ENCODE assay signal across 22 mouse cellular contexts in genomic region chr8:71613418-71613817, GRCm38 (mm10). TPM values are rescaled to one million over a fixed set of nuclear protein-coding genes. Genes with fewer than 3 reads are reported as not detected.
DNase-seq lines count a peak whose midpoint lies in the region; ATAC-seq lines count a peak whose summit lies in the region.
"Had no signal": no experiment of that assay in that cellular context is flagged by ENCODE, and none has a peak within 500 bp of the region (broad histone marks: within the 10 kb centered on the region; RNA-seq: fewer than 3 reads in every experiment).

No protein-coding gene starts in this region.

- H3K4me3 ChIP-seq in embryonic facial prominence, embryonic 15.5 days (replicated peaks) = no peak overlapping the region
- no peak overlapping the region for H3K4me3 ChIP-seq in embryonic facial prominence, embryonic 10.5 days
- no peak overlapping the region for H3K4me3 ChIP-seq in liver, embryonic 16.5 days (ENCODE audit: low read depth, low read length)
- H3K4me3 ChIP-seq: hindbrain, embryonic 13.5 days; liver, embryonic 15.5 days; myocyte had no signal

- peaks cover 13% of the 10 kb centered on the region for H3K4me1 ChIP-seq in embryonic facial prominence, embryonic 15.5 days
- peaks cover 25% of the 10 kb centered on the region for H3K4me1 ChIP-seq in embryonic facial prominence, embryonic 10.5 days
- peaks cover 22% of the 10 kb centered on the region for H3K4me1 ChIP-seq in liver, embryonic 16.5 days (ENCODE audit: control insufficient read depth, low read depth, low read length)

- WGBS in embryonic facial prominence, embryonic 15.5 days = 40% methylated on average over 4 of the region's 4 CpGs
- WGBS in embryonic facial prominence, embryonic 10.5 days = 44% methylated on average over 4 of the region's 4 CpGs
- 42% methylated on average over 4 of the region's 4 CpGs for WGBS in liver, embryonic 16.5 days (ENCODE audit: insufficient replicate concordance)

- no peak overlapping the region for H3K4me2 ChIP-seq in embryonic facial prominence, embryonic 15.5 days (replicated peaks)
- no peak overlapping the region for H3K4me2 ChIP-seq in liver, embryonic 16.5 days (ENCODE audit: low read depth, low read length)
- H3K4me2 ChIP-seq: hindbrain, embryonic 13.5 days; midbrain, embryonic 11.5 days had no signal

- ATAC-seq in embryonic facial prominence, embryonic 15.5 days (ENCODE audit: insufficient number of reproducible peaks, low FRiP score, low TSS enrichment, low read depth) = no peak
- no peak for ATAC-seq in liver, embryonic 16.5 days (ENCODE audit: low read depth)
- ATAC-seq in neutrophil, adult 5-6 weeks (ENCODE audit: extremely low read depth, insufficient number of reproducible peaks, low FRiP score, poor library complexity, severe bottlenecking) = 0 out of 2 replicates have a peak, but pooled peaks have one; percentile 9
- ATAC-seq: intestine, embryonic 16.5 days; Patski had no signal

- no peak overlapping the region for H3K9ac ChIP-seq in embryonic facial prominence, embryonic 15.5 days
- no peak overlapping the region for H3K9ac ChIP-seq in liver, embryonic 16.5 days (ENCODE audit: low read depth, low read length)
- H3K9ac ChIP-seq: embryonic facial prominence, embryonic 12.5 days; heart, embryonic 15.5 days; liver, embryonic 15.5 days had no signal

- no peaks in the 10 kb centered on the region for H3K27me3 ChIP-seq in embryonic facial prominence, embryonic 15.5 days
- no peaks in the 10 kb centered on the region for H3K27me3 ChIP-seq in embryonic facial prominence, embryonic 10.5 days (replicated peaks; ENCODE audit: low read depth, poor library complexity, severe bottlenecking)
- no peaks in the 10 kb centered on the region for H3K27me3 ChIP-seq in liver, embryonic 16.5 days (ENCODE audit: control insufficient read depth, insufficient read depth, low read depth, low read length)
- H3K27me3 ChIP-seq: embryonic facial prominence, embryonic 12.5 days; heart, embryonic 15.5 days; hindbrain, embryonic 13.5 days; liver, embryonic 15.5 days; Patski had no signal

- peaks cover 51% of the 10 kb centered on the region for H3K36me3 ChIP-seq in embryonic facial prominence, embryonic 15.5 days
- H3K36me3 ChIP-seq in embryonic facial prominence, embryonic 10.5 days (replicated peaks) = peaks cover 59% of the 10 kb centered on the region
- H3K36me3 ChIP-seq in liver, embryonic 16.5 days (ENCODE audit: control insufficient read depth, insufficient read depth) = peaks cover 18% of the 10 kb centered on the region

- 0 out of 2 replicates have a peak overlapping the region, but pooled peaks have one; percentile 2 for H3K27ac ChIP-seq in embryonic facial prominence, embryonic 15.5 days (replicated peaks)
- no peak overlapping the region for H3K27ac ChIP-seq in embryonic facial prominence, embryonic 10.5 days (replicated peaks)
- 0 out of 2 replicates have a peak overlapping the region, but pooled peaks have one; percentile 24 for H3K27ac ChIP-seq in liver, embryonic 16.5 days (ENCODE audit: low read length)
- H3K27ac ChIP-seq: embryonic facial prominence, embryonic 12.5 days; heart, embryonic 15.5 days; hindbrain, embryonic 13.5 days; liver, embryonic 15.5 days had no signal

- DNase-seq in embryonic facial prominence, embryonic 10.5 days (ENCODE audit: low spot score) = no peak
- DNase-seq in lung, postnatal 25 days (ENCODE audit: low spot score) = peak; percentile 43
- DNase-seq in lung, postnatal 10 days = no peak
- no peak for DNase-seq in cerebellum, adult 18-20 months
- no peak for DNase-seq in urinary bladder, postnatal 4 days (ENCODE audit: low spot score in 2 of 2)
- DNase-seq: cerebellum, postnatal 36 days; kidney, postnatal 25 days; right cerebral cortex, postnatal 25 days had no signal

- no peaks in the 10 kb centered on the region for H3K9me3 ChIP-seq in embryonic facial prominence, embryonic 15.5 days (replicated peaks)
- no peaks in the 10 kb centered on the region for H3K9me3 ChIP-seq in embryonic facial prominence, embryonic 10.5 days
- H3K9me3 ChIP-seq in liver, embryonic 16.5 days (replicated peaks; ENCODE audit: control insufficient read depth, low read length) = no peaks in the 10 kb centered on the region
- H3K9me3 ChIP-seq: embryonic facial prominence, embryonic 12.5 days; heart, embryonic 15.5 days; hindbrain, embryonic 13.5 days; liver, embryonic 15.5 days had no signal

RNA-seq across cellular contexts. Expression of gene Colgalt1, which starts 2.6 kb away (rescaled TPM):
- polyA plus RNA-seq in embryonic facial prominence, embryonic 15.5 days (2015; fragmentation: Nextera tagmentation; extraction: Ambion mirVana) = 94.6 and 98.9 TPM in 2 replicates
- 52.1 and 53.7 TPM in 2 replicates for polyA plus RNA-seq in embryonic facial prominence, embryonic 10.5 days (2016; fragmentation: Nextera tagmentation; extraction: Ambion mirVana)
- 18.5 and 22.5 TPM in 2 replicates for polyA plus RNA-seq in liver, embryonic 16.5 days (2015; fragmentation: Nextera tagmentation; extraction: Ambion mirVana)
- total RNA-seq in neutrophil, adult 5-6 weeks (2017) = 92.2 and 92.5 TPM in 2 replicates

RNA-seq across cellular contexts. Expression of gene Fam129c, which starts 16.0 kb away (rescaled TPM):
- 3.1 and 4.7 TPM in 2 replicates for polyA plus RNA-seq in embryonic facial prominence, embryonic 15.5 days (2015; fragmentation: Nextera tagmentation; extraction: Ambion mirVana)
- polyA plus RNA-seq in embryonic facial prominence, embryonic 10.5 days (2016; fragmentation: Nextera tagmentation; extraction: Ambion mirVana) = 4.8 and 5.0 TPM in 2 replicates
- 1.6 and 2.1 TPM in 2 replicates for polyA plus RNA-seq in liver, embryonic 16.5 days (2015; fragmentation: Nextera tagmentation; extraction: Ambion mirVana)
- 94.7 and 127 TPM in 2 replicates for total RNA-seq in neutrophil, adult 5-6 weeks (2017)

RNA-seq across cellular contexts. Expression of gene Pgls, which starts 21.4 kb away (rescaled TPM):
- polyA plus RNA-seq in embryonic facial prominence, embryonic 15.5 days (2015; fragmentation: Nextera tagmentation; extraction: Ambion mirVana) = 220 and 229 TPM in 2 replicates
- 249 and 260 TPM in 2 replicates for polyA plus RNA-seq in embryonic facial prominence, embryonic 10.5 days (2016; fragmentation: Nextera tagmentation; extraction: Ambion mirVana)
- 81.3 and 93.9 TPM in 2 replicates for polyA plus RNA-seq in liver, embryonic 16.5 days (2015; fragmentation: Nextera tagmentation; extraction: Ambion mirVana)
- 45.6 and 55.1 TPM in 2 replicates for total RNA-seq in neutrophil, adult 5-6 weeks (2017)

RNA-seq across cellular contexts. Expression of gene Slc27a1, which starts 44.7 kb away (rescaled TPM):
- 51.1 and 55.7 TPM in 2 replicates for polyA plus RNA-seq in embryonic facial prominence, embryonic 15.5 days (2015; fragmentation: Nextera tagmentation; extraction: Ambion mirVana)
- 21.8 and 30.7 TPM in 2 replicates for polyA plus RNA-seq in embryonic facial prominence, embryonic 10.5 days (2016; fragmentation: Nextera tagmentation; extraction: Ambion mirVana)
- 2.8 and 3.2 TPM in 2 replicates for polyA plus RNA-seq in liver, embryonic 16.5 days (2015; fragmentation: Nextera tagmentation; extraction: Ambion mirVana)
- 3.4 and 5.7 TPM in 2 replicates for total RNA-seq in neutrophil, adult 5-6 weeks (2017)

RNA-seq across cellular contexts. Expression of gene Nxnl1, which starts 47.0 kb away (rescaled TPM):
- 0.13 and 0.18 TPM in 2 replicates for polyA plus RNA-seq in embryonic facial prominence, embryonic 15.5 days (2015; fragmentation: Nextera tagmentation; extraction: Ambion mirVana)
- 0.15 TPM in 1 of 2 replicates, not detected in the other for polyA plus RNA-seq in embryonic facial prominence, embryonic 10.5 days (2016; fragmentation: Nextera tagmentation; extraction: Ambion mirVana)
- 0.05 TPM in 1 of 2 replicates, not detected in the other for polyA plus RNA-seq in liver, embryonic 16.5 days (2015; fragmentation: Nextera tagmentation; extraction: Ambion mirVana)
- not detected in 2 replicates for total RNA-seq in neutrophil, adult 5-6 weeks (2017)
- total RNA-seq: layer of hippocampus, postnatal 25 days had no signal
- polyA plus RNA-seq: embryonic facial prominence, embryonic 12.5 days; forebrain, embryonic 11.5 days; heart, embryonic 15.5 days; hindbrain, embryonic 13.5 days; intestine, embryonic 16.5 days; liver, embryonic 15.5 days; midbrain, embryonic 11.5 days; stomach, embryonic 14.5 days had no signal
